Mouse (Mus musculus) heart, adult 11 months (tissue): ENCODE data around the gene Myoz1.
"Not testable (repeated sequence)": the region's sequence is repeated elsewhere in the genome, so short reads cannot be mapped to it uniquely, and the experiment has no call there.

Experiments
- DNase-seq: peaks from one replicate; pipeline ENCODE4 v3.0.0; 2022

The Myoz1 gene

DNA sequence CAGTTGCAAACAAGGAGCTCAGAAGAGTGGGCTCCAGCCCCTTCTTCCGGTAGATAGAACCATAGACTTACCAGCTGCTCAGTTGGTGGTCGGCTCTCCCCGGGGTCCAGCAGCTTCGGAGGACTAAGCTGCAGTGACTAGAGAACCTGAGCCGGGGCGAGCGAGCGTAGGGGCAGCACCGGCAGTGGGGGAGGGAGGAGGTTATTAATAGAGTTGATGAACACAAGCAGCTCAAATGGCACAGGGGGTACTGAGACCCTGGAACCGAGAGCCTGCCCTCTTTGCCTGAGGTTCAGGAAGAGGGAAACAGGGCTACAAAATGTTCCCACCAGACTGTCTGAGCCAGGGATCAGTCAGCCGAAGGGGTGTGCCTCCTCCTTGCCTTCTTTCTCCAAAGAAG is at the start of gene Myoz1:
Gene Myoz1, minus strand, starts transcription at position 180 of the 400 bp plus-strand sequence.
- peak; percentile 89 for DNase-seq

DNA sequence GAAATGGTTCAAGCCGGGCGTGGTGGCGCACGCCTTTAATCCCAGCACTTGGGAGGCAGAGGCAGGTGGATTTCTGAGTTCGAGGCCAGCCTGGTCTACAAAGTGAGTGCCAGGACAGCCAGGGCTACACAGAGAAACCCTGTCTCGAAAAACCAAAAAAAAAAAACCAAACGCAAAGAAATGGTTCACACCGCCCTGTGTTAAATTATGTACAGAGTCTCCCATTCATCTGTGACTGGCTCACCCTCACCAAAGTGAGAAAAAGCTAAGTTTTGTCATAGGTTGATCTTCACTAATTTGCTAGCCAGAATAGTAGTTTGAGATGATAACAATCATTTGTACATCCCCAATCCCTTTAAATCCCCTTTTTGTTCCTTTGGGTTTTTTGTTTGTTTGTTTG is 47.1 kb upstream of the Myoz1 start:
- not testable (repeated sequence) for DNase-seq

DNA sequence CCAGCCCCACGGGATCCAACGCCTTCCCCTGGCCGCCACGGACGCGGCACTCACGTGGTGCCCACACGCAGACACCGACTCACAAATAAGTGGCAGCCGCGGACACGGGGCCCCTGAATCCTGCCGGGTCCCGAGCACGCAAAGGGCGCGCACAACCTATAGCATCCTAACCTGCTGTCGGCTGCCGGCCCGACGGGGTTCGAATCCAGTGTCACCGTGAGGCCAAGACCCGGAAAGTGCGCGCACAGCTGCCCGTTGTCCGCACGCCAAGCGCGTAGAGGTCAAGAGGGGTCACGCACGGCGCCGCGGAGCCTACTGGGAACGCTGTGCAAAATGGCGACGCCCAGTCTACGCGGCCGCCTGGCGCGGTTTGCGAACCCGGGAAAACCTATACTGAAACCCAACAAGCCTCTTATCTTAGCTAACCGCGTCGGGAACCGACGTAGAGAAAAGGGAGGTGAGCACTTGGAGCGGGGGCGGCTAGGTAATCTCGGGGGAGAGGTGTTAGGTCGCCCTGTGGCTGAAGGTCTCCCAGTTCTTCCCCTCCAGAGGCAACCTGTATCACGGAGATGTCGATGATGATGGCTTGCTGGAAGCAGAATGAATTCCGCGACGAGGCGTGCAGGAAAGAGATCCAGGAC is 46.5 kb upstream of the Myoz1 start, which contains the start of gene Chchd1:
Gene Chchd1, plus strand, starts transcription at position 266 of the 641 bp plus-strand sequence.
- DNase-seq = peak; percentile 99

DNA sequence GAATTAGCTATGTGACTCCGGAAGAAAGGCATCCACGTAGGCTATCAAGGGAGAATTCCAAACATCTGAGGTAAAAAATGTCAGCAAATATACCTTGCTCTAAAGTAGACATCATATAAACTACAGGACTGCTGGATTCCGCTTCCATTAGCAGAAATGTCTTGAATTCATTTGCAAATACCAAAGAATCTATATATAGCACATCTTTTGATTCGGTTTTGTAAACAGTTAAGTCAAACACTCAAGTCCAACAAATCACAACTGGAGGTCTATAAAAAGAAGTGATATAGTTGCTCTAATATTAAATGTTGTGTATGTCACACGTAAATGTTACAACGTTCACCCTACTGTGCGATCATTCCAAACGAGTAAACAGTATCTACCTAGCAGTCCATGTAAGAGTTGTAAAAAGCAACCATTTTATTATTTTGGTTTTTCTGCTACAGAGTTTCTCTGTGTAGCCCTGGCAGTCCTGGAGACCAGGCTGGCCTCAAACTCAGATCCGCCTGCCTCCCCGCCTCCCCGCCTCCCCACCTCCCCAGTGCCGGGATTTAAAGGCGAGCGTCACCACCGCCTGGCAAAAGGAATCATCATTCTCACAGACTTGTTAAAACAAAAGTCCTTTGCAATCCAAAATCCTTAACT is 45.9 kb upstream of the Myoz1 start:
- DNase-seq = no peak

DNA sequence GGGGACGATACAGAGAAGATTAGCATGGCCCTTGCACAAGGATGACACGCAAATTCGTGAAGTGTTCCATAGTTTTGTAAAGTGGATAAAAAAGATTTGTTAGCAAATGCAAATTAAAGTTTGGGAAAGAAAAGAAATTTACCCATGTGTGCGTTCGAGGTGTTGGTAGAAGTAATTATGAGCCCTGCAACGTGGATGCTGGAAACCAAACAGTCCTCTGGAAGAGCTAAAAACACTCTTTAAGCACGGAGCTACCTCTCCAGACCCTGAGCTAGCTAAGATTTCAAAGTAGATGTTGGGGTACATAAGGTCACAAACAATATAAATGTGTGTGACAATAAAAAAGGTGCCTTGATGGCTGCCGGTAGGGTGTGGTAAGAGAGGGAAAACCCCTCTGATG is 45.2 kb upstream of the Myoz1 start:
- DNase-seq = no peak

DNA sequence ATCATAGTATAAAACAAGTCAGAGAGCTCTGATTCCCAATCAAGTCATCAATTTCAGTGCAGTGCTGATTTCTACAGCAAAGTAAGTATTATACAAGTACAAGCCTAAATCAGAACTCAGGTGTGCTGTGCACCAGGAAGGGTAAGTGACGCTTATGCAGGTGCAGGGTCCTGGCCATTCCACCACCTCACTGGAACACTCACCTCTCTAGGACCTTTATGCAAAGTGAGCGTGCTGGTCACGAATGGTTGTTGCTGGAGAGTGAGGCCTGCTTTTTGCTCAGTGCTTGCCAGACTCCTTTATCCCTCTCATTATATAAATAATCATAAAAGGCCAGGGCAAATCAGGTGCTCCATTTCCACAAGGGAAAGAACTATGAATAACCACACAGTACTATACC is 44.0 kb upstream of the Myoz1 start:
- peak; percentile 86 for DNase-seq

DNA sequence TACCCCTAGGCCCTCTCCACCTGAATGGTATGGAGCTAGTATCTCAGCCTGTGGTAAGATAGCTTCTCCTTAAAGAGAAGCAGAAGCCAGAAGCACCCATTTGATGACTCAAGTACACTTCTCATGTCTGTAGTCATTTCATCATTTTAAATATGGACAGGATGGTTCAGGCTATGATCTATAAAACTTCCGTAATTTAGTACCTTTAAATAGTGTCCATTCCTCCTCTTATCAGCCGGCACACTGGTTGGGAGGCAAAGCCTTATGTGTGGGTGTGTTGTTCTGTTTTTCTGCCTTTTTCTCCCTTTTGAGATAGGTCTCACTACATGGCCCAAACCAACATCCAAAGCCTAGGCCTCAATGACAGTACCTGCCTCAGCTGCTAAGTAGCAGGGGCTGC is 42.2 kb upstream of the Myoz1 start:
- DNase-seq = no peak

DNA sequence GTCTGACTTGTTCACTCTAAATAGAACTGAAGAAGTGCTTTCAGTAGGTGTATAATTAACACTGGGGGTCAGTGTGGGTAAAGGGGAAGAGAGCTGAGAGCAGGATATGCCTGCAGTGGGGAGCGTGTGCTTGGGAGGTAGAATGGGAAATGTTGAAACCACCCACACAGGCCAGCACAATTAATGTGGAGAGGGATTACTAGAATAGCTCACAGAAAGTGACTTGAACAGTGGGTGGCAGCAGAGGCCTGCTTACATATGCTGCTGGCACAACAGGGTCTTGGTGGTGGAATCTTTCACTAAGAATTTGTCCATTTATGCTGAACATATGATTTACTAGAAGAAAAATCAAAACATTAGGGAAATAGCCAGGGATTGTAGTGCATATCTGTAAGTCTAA is 40.6 kb upstream of the Myoz1 start:
- DNase-seq = peak; percentile 94

DNA sequence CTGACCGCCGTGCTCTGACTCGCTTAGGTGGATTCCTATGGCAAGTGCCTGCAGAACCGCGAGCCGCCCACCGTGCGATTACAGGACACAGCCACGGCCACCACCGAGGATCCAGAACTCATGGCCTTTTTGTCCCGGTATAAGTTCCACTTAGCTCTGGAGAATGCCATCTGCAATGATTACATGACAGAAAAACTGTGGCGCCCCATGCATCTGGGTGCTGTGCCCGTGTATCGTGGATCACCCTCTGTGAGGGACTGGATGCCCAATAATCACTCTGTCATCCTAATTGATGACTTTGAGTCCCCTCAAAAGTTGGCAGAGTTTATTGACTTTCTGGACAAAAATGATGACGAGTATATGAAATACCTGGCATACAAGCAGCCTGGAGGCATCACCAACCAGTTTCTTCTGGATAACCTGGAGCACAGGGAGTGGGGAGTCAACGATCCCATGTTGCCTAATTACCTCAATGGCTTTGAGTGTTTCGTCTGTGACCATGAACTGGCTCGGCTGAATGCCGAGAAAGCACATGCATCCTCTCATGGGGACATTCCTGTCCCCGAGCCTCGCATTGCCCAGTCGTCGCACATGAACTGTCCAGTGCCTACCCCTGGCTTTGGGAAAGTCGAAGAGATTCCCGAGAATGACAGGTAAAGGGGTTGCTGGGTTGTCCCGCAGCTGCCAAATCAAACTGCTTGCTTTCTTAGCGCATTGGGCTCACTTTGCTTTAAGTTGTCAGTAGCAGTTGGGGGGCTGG is 39.6 kb upstream of the Myoz1 start:
- DNase-seq = peak; percentile 95

DNA sequence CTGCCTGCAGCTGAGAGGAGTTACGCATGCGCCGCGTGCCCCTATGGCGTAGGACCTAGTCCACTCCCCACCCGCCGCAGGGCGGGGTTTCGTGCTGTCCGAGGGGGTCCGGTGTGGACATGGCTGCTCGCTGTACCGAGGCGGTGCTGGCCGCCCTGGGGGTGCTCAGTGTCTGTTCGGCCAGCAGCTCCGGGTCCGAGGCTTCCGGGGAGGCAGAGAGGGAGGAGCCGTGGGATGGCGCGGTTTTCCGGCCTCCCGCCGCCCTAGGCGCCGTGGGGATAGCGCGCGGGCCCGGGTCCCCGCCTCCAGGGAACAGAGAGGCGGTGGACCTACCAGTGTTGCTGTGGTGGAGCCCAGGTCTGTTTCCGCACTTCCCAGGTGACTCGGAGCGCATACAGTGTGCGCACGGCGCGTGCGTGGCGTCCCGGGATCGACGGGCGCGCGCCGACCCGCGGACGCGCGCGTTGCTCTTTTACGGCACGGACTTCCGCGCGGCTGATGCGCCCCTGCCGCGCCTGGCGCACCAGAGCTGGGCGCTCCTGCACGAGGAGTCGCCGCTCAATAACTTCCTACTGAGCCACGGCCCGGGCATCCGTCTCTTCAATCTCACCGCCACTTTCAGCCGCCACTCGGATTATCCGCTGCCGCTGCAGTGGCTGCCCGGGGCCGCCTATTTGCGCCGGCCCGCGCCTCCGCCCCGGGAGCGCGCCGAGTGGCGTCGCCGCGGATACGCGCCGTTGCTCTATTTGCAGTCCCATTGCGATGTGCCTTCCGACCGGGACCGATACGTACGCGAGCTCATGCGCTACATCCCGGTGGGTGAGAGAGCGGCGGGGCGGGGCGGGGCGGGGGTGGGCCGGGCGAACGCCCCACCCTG is 38.8 kb upstream of the Myoz1 start, which contains the start of gene Fut11:
Gene Fut11, plus strand, starts transcription at position 85 of the 877 bp plus-strand sequence.
- DNase-seq = peak; percentile 99

DNA sequence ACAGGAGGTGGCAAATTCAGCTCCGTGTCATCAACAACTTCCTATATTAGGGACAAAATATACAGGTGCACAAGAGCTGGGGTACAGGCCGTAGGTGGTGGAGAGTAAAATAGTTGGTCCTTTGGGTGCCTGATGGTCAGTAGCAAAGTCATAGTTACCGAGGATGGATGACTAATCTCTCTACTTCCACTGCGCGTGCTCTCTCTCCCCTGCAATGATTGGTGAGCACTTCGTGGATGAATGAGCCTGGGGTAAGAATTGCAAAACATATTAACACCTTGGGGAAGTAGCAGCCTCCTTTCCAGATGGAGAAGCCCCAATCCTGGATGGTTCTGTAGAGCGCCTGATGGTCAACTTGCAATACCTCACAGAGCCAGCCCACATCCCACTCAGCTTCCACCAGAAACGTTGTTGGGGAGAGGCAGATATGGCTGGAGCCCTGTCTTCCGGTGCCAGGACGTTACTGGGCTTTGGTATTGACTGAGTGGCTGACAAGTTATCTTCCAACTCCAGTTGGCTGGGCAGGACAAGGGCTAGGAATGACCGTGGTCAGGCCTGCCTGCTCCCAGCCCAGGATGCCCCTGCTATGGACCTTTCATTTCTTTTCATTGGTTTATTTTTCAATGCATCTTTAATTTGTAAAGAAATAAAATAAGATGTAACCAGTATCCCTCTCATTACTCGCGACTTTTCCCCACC is 38.0 kb upstream of the Myoz1 start:
- DNase-seq = peak; percentile 88

DNA sequence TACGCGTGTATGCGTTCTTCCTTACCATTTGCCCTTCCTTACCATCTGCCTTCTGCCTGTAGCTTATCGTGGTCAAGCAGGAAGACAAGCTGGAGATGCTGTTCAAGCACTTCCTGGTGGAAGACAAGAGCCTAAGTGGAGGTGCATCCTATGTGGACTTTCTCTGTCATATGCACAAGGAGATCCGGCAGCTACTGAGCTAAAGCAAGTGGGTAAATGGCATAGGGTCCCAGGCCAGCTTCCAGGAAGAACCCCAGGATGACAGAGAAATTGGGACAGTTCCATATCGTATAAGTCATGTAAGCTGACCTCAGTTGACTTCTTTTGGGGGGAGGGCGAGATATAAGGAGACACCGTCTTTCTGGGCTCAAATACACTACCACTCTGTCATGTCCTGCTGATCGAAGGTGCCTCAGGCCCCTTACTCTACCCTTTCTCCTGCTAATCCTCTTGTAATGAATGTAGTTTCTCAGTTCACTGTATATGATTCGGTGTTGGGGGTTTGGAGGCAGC is 37.3 kb upstream of the Myoz1 start:
- peak; percentile 91 for DNase-seq

DNA sequence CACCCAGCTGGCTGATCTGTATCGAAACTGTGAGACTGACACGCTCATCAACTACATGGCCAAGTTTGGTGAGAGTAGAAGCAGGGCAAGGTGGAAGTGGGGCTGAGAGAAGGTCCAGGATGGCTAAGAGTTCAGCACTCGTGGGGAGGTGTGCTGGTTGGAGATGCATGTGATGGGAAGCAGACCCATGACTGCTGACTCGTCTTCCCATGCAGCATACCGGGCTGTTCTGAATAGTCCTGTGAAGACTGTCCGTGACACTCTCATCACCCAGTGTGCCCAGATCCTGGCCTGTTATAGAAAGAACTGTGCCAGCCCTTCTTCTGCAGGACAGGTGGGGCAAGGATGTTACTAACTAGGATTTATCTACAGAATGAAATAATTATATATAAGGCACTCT is 35.4 kb upstream of the Myoz1 start:
- peak; percentile 88 for DNase-seq

DNA sequence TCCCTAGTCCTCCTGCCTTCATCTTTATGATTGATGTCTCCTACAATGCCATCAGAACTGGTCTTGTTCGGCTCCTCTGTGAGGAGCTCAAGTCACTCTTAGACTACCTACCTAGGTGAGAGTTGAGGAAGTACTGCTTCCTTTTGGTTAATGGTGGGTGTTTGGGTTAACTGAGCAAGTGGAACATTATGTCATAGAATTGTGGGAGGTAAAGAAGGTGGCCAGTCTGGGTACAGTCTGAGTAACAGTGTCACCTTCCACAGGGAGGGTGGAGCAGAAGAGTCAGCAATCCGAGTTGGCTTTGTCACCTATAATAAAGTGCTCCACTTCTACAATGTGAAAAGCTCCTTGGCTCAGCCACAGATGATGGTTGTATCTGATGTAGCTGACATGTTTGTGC is 32.7 kb upstream of the Myoz1 start:
- no peak for DNase-seq

DNA sequence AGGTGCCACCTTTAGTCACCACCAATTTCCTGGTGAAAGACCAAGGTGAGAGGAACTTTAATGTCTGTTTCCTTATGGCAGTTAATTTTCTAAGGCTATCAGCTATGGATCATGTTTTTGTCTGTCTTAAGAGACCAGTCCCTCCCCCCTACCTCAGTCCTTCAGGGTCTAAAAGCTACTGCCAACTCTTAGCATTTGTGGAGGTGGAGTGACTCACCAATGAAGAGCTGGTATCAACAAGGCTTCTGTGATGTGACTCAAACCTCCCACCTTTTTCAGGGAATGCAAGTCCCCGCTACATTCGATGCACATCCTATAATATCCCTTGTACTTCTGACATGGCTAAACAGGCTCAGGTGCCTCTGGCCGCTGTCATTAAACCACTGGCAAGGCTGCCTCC is 30.2 kb upstream of the Myoz1 start:
- DNase-seq = no peak

DNA sequence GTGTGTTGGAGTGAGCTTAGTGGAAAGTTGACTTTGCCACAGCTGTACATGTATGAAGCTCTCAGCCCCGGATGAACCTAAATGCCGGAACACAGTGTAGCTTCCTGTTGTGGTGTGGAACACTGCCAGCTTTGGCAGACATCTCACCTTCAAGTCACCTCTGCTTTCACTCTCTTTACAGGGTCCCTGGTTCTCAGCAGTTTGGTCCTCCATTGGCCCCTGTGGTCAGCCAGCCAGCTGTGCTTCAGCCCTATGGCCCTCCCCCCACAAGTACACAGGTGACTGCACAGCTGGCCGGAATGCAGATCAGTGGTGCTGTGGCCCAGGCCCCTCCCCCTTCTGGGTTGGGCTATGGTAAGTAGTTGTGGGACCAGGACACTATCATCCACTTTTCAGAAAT is 26.2 kb upstream of the Myoz1 start:
- DNase-seq = no peak

DNA sequence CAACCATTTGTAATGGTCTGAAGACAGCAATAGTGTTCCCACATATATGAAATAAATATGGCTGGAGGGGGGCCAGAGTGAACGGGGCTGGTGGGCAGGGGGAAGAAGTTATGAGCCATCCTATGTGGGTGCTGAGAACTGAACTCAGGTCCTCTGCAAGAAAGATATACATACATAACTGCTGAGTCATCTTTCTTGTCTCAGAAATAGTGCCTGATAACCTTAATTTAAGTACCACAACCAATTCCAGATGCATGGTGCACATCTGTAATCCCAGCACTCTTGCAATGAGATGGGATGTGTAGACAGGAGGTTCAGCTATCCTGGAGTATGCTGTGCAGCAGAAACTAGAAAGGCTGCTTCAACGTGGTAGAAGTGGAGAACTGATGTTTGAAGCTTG is 25.4 kb upstream of the Myoz1 start:
- DNase-seq = no peak

DNA sequence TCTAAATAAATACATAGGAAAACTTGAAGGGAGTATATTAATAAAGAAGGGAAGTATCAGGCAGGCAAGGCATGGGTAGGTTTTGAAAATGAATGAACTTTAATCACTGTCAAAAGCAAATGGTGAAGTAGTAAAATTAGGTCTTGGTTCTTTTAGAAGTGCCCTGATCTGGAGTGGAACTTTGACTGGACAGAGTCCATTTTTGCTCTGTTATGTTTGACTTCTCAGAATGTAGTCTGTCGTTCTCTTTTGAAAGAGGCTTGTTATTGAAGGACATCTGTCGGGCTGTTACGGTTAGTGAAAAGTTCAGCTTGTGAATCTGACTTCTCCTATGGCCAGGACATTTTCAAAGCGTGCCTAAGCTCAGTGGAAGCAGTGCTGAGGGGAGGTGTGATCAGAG is 21.6 kb upstream of the Myoz1 start:
- DNase-seq = no peak

DNA sequence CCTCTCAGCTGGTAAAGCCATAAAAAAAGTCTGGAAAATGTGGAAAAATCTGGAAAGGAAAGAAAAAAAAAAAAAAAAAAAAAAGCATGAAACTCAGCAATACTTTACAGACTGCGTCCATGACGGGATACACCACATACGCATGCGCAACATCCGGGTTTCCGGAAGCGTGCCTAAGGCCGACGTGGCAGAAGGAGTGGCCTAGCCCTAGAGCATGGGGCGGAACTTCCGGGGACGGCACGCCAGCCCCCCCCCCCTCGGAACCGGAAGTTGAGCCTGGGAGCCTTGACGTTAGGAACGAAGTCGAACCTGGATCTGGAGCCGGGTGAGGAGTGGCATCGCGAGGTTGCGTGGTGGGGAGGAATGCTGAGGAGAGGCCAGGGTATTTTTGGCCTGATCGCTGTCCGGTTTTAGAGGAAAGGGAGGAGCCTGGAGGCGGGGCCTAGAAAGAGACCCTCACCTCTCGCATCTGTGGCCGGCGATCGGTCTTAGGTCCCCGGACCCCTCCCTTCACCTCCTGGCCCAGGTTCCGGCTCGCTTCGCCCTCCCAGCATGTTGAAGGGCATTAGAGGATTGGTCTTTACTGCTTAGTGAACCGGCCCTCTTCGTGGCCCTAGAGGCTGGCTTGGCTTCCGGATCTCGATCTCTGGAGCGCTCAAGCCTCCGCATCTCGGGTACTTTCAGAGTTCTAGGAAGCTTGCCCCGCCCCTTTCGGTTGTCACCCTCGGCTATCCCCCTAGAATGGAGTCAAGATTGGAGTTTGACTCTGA is 17.9 kb upstream of the Myoz1 start, which contains the start of gene Sec24c:
Gene Sec24c, plus strand, starts transcription at position 245 of the 770 bp plus-strand sequence.
- peak; percentile 99 for DNase-seq

DNA sequence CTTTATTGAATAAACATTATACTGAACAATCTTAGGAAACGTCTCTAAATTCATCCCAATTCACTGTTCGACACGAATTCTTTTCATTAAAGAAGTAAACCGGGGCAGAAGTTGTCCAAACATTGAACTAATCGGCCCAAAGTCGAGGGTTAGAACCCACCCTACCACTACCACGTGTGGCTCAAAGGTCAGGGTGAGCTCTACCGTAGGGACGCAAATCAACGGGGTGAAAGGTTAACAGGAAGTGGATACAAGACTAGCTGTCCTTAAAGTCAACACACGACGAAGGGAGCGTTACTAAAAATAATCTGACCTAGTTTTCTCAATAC is 17.4 kb upstream of the Myoz1 start:
- DNase-seq = no peak

DNA sequence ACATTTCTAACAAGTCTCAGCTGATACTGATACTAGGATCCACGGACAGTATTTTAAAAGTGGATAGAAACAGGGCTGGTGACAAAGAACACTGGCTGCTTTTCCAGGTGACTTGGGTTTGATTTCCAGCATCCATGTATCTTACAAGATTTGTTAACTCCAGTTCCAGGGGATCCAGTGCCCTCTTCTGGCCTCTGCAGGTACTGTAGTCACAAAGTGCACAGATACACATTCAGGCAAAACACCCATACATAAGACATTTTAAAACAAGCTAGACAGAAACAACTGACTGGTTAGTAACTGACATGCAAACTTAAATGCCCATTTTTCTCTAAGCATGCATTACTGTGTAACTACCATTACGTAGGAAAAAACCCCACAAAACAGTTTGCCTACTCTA is 16.6 kb upstream of the Myoz1 start:
- DNase-seq = no peak
